Mouse (Mus musculus) skeletal muscle tissue, adult 2 months (tissue): Measurements from ENCODE around the gene 5530401A14Rik.

ENCODE experiments used
- DNase-seq: peaks from one replicate; pipeline ENCODE4 v3.0.0-alpha.2; 2012; ENCODE audit warnings: low read depth, low spot score

5530401A14Rik gene

GRCm38 (mm10) chr11:81937516-81937915 lies 77.0 kb downstream of the 5530401A14Rik start:
- DNase-seq: no peak

GRCm38 (mm10) chr11:81940988-81941387 lies 80.5 kb downstream of the 5530401A14Rik start:
- DNase-seq: peak; percentile 66

- DNase-seq: peak; percentile 78
These were observed 81.7 kb downstream of the 5530401A14Rik start for GRCm38 (mm10) chr11:81942167-81942566.
